Mouse (Mus musculus) midbrain, postnatal 0 days (tissue): ENCODE results near the gene Styxl1. TPM values are rescaled to one million over a fixed set of nuclear protein-coding genes. Genes with fewer than 3 reads are reported as not detected.
A peak's percentile ranks its signal among the peaks of the same experiment; 100 is the strongest.

Experiments used
- ATAC-seq: fragments of 200-750 bp; cut with Nextera tagmentation; 2 replicates; pipeline ENCODE4 v1.8.0; 2017; ENCODE audit warnings: moderate number of reproducible peaks, mild to moderate bottlenecking, moderate TSS enrichment, moderate library complexity; ENCODE audit not compliant: low FRiP score
- DNase-seq: peaks from one replicate; pipeline ENCODE4 v3.0.0-alpha.2; 2015; ENCODE audit warnings: low spot score
- H3K27ac ChIP-seq: fragments of 300-500 bp; sonication (generic); 2 replicates; pipeline ENCODE4 v1.5.1; 2014; ENCODE audit warnings: low read depth, mild to moderate bottlenecking, low read length, mixed read lengths
- H3K27me3 ChIP-seq: fragments of 300-500 bp; sonication (generic); 2 replicates; pipeline ENCODE4 v1.6.1; 2014; ENCODE audit warnings: low read length, control low read depth, mixed read lengths; ENCODE audit not compliant: insufficient read depth
- H3K36me3 ChIP-seq: fragments of 300-500 bp; sonication (generic); 2 replicates; pipeline ENCODE4 v1.6.1; 2014; ENCODE audit warnings: low read length, control low read depth, mixed read lengths; ENCODE audit not compliant: insufficient read depth
- H3K4me1 ChIP-seq: fragments of 300-500 bp; sonication (generic); 2 replicates; pipeline ENCODE4 v1.6.1; 2014; ENCODE audit warnings: mild to moderate bottlenecking, control low read depth, antibody characterized with exemption, low read length, mixed read lengths; ENCODE audit not compliant: insufficient read depth
- H3K4me2 ChIP-seq: fragments of 300-500 bp; sonication (generic); 2 replicates; pipeline ENCODE4 v1.6.1; 2014; ENCODE audit warnings: low read depth, mild to moderate bottlenecking, low read length, mixed read lengths; ENCODE audit not compliant: poor library complexity, severe bottlenecking
- H3K4me3 ChIP-seq: fragments of 300-500 bp; sonication (generic); 2 replicates; pipeline ENCODE4 v1.5.1; 2014; ENCODE audit warnings: low read depth, mild to moderate bottlenecking, low read length, moderate library complexity
- H3K9ac ChIP-seq: fragments of 300-500 bp; sonication (generic); replicated peaks from 2 replicates; pipeline ENCODE4 v1.6.1; 2014; ENCODE audit warnings: mild to moderate bottlenecking, low read length, moderate library complexity, mixed read lengths; ENCODE audit not compliant: poor library complexity, severe bottlenecking
- H3K9me3 ChIP-seq: fragments of 300-500 bp; sonication (generic); 2 replicates; pipeline ENCODE4 v1.6.1; 2016; ENCODE audit warnings: low read length, control low read depth
- CTCF ChIP-seq: IDR thresholded peaks from 2 replicates; pipeline ENCODE4 v1.5.1; 2016; ENCODE audit warnings: antibody characterized with exemption, mild to moderate bottlenecking
- WGBS: fragments of 180-500 bp; shearing (Covaris S2); extraction: QIAGEN DNeasy Blood & Tissue Kit; methylation state at CpG from one replicate; pipeline ENCODE4 v1.1.7; 2014; 5-methylcytosine and 5-hydroxymethylcytosine counted together
- polyA plus RNA-seq: library from polyadenylated mRNA; unstranded; fragments of >200 nt; fragmentation: Nextera tagmentation; extraction: Ambion mirVana; gene quantifications from 2 replicates; pipeline ENCODE4 v1.2.1, GENCODE M21; 2015
- total RNA-seq: library from RNA; depleted of rRNA; stranded (reverse); fragments of >200 nt; gene quantifications from 2 replicates; pipeline ENCODE4 v1.2.3, GENCODE M21; 2014

Styxl1 gene
- total and polyA plus RNA-seq, 2 experiments from 2014 or later = 0.44 TPM; not detected in 1

DNA sequence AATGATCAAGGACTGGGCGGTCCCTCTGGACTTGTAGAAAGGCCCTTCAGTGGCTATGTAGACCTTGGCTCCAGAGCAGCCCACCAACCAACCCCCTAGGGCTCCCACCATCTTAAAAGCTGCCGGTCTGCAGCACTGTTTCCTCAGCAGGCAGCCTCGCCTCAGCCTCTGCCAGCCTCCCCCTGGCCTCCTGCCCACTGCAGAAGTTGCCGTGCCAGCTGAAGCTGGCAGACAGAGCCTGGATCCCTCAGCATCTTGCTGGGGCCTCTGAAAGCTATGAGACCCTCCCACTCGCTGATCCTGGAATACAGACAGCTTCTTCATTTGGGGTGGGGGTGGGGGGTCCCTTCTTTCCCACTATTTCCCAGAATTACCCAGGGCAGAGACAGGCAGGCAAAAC lies 34.8 kb upstream of the Styxl1 start:
- Histone ChIP-seq H3K36me3 (no peaks in the 10 kb centered on the region), H3K4me2 (no peak overlapping the region), H3K27me3 (no peaks in the 10 kb centered on the region), H3K9ac (no peak overlapping the region), H3K4me1 (no peaks in the 10 kb centered on the region; the same call in 1 of the 2 replicates), H3K4me3 (no peak overlapping the region), H3K9me3 (no peaks in the 10 kb centered on the region), H3K27ac (no peak overlapping the region)
- 54% methylated on average over 5 of the region's 5 CpGs for WGBS
- ATAC-seq = no peak
- DNase-seq = peak; percentile 55
- TF ChIP-seq CTCF = no peak

DNA sequence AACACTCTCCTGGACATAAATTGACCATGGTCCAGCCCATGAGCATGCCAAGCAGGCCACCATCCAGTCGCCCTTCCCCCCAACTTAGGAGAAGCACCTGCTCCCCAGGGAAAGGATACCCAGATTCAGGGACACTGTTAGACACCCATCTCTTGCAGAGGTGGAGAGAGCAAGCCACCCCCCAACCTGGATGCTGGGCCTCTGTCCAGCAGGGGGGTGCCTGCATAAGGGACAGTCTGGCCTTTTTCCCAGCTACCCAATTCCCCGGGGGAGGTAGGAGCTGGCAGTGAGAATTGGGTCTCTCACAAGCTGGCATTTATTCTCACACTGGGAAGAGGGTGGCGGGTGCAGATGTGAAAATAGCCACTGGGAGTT lies 29.1 kb upstream of the Styxl1 start:
- H3K27me3 ChIP-seq = no peaks in the 10 kb centered on the region
- H3K9me3 ChIP-seq = no peaks in the 10 kb centered on the region
- H3K4me3 ChIP-seq = peak overlapping the region; percentile 69
- peak overlapping the region; percentile 92 for H3K9ac ChIP-seq
- H3K27ac ChIP-seq = 0 out of 2 replicates have a peak overlapping the region, but pooled peaks have one; percentile 74
- H3K4me2 ChIP-seq = peak overlapping the region; percentile 74
- no peak for TF ChIP-seq CTCF
- H3K36me3 ChIP-seq = no peaks in the 10 kb centered on the region
- H3K4me1 ChIP-seq = peaks cover 10% of the 10 kb centered on the region; the same call in 1 of the 2 replicates
- DNase-seq = peak; percentile 8
- WGBS = 43% methylated on average over 3 of the region's 3 CpGs
- peak; percentile 3; the same call in 1 of the 2 replicates for ATAC-seq

DNA sequence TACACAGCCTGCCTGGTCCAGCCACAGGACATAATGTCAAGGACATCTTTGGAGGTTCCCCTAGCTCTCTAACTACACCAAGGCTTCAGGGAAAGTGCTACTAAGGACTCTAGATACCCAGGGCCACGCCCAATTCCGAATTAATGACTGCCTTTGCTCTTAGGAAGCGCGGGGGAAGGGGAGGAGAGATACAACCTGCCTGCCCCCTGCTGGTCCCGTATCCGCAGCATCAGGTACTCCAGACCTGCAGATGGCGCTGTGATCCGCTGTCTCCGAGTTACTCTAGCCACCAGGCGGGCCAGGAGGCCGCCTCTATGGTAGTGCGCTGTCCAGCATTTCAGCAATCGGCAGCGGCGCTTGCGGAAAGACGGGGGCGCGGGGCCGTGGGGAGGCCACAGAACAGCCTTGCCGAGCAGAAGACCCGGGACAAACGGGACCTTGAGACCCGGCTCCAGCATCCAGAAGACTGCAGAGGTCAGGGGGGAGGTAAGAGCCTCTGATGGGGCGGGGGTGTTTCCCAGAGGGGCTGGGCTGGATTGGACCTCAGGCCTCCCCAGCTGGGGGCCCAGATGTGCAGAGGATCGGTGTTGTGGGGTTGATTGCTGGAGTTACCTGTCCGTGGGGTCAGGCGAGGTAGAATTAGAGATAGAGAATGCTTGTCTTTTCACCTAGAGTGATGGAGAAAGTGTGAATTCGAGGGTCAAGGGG lies 28.5 kb upstream of the Styxl1 start, which contains the start of gene Srrm3:
Srrm3 (plus strand) TSS at position 336 of the 708 bp plus-strand sequence.
- no peaks in the 10 kb centered on the region for H3K9me3 ChIP-seq
- WGBS = 3% methylated on average over 29 of the region's 29 CpGs
- TF ChIP-seq CTCF = peak; percentile 100
- H3K4me3 ChIP-seq = peak within 1 kb of the TSS; percentile 69
- ATAC-seq = peak; percentile 64
- peak within 1 kb of the TSS; percentile 74 for H3K27ac ChIP-seq
- peak within 1 kb of the TSS; percentile 74 for H3K4me2 ChIP-seq
- no peaks in the 10 kb centered on the region for H3K27me3 ChIP-seq
- DNase-seq = peak; percentile 94
- H3K4me1 ChIP-seq = peaks cover 10% of the 10 kb centered on the region; the same call in 1 of the 2 replicates
- H3K9ac ChIP-seq = peak within 1 kb of the TSS; percentile 92
- H3K36me3 ChIP-seq = no peaks in the 10 kb centered on the region

DNA sequence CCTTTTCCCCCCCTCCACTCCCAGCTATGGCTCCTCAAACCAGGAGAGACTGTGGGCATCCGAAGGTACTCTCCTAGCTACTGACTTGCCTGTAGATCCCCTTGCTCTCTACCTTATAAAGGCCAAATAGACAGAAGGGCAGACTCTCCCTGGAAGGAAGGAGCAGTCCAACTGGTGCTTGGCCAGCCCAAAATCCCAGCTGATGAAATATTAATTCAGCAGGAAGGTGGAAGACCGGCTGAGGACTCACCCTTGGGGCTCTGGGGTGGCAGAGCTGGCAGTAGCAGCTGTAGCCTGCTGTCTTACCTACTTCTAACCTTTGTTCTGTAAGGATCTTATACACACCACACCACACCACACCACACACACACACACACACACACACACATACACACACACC lies 26.6 kb upstream of the Styxl1 start:
- Histone ChIP-seq H3K4me3 (no peak overlapping the region), H3K27ac (no peak overlapping the region), H3K27me3 (no peaks in the 10 kb centered on the region), H3K36me3 (no peaks in the 10 kb centered on the region), H3K4me2 (no peak overlapping the region), H3K4me1 (peaks cover 14% of the 10 kb centered on the region; the same call in 1 of the 2 replicates), H3K9ac (no peak overlapping the region), H3K9me3 (no peaks in the 10 kb centered on the region)
- 51% methylated on average over 2 of the region's 2 CpGs for WGBS
- TF ChIP-seq CTCF = no peak
- ATAC-seq (no peak), DNase-seq (no peak)

DNA sequence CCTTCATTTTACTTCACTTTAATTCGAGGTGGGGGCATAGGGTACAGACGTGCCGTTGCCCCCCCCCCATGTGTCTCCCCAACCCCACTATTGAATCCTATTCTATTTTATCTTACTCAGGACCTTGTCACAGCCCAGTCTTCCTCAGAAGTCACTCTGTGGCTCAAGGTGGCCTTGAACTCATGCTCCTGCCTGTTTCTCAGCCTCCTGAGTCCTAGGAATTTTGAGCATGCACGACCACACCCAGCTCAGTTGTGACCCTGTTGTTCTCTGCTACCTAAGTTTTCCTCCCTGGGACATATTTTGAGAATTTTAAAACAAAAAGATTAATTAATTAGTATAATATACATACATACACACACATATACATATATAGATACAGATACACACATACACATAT lies 25.5 kb upstream of the Styxl1 start:
- Histone ChIP-seq H3K27ac (no peak overlapping the region), H3K36me3 (no peaks in the 10 kb centered on the region), H3K4me2 (no peak overlapping the region), H3K4me1 (peaks cover 14% of the 10 kb centered on the region; the same call in 1 of the 2 replicates), H3K4me3 (no peak overlapping the region), H3K9ac (no peak overlapping the region), H3K9me3 (no peaks in the 10 kb centered on the region), H3K27me3 (no peaks in the 10 kb centered on the region)
- WGBS = 69% methylated on average over 4 of the region's 4 CpGs
- no peak for DNase-seq
- TF ChIP-seq CTCF = no peak
- no peak for ATAC-seq

DNA sequence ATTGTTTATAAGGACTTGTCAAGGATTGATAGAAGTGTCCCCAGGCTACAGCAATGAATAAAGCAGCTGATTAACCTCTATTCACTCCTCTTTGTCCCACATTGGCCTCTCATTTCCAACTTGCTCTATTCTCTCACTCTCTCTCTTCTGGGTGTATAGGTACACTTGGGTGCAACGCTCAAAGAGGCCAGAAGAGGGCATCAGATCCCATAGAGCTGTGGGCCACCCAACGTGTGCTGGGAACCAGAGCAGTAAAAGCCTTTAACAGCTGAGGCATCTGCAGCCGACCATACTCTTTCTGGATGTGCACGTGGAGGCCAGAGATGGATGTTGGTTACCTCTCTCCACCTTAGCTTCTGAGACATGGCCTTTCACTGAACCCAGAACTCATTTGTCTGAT lies 24.9 kb upstream of the Styxl1 start:
- no peak overlapping the region for H3K4me2 ChIP-seq
- H3K9ac ChIP-seq = no peak overlapping the region
- no peaks in the 10 kb centered on the region for H3K36me3 ChIP-seq
- DNase-seq (no peak), ATAC-seq (no peak)
- H3K4me3 ChIP-seq = no peak overlapping the region
- 73% methylated on average over 4 of the region's 4 CpGs for WGBS
- no peak overlapping the region for H3K27ac ChIP-seq
- H3K4me1 ChIP-seq = peaks cover 14% of the 10 kb centered on the region; the same call in 1 of the 2 replicates
- H3K27me3 ChIP-seq = no peaks in the 10 kb centered on the region
- peak; percentile 43 for TF ChIP-seq CTCF
- H3K9me3 ChIP-seq = no peaks in the 10 kb centered on the region
